Mouse (Mus musculus) CH12.LX (cell line): ENCODE measurements around the gene Ppp1r16b. TPM values are rescaled to one million over a fixed set of nuclear protein-coding genes. Genes with fewer than 3 reads are reported as not detected.
A peak's percentile ranks its signal among the peaks of the same experiment; 100 is the strongest.

Experiments
- DNase-seq: peaks from one replicate; pipeline ENCODE4 v3.0.0-alpha.2; 2013; ENCODE audit errors: extremely low read depth
- H3K27ac ChIP-seq: 2 replicates; pipeline ENCODE4 v1.5.1; 2012; ENCODE audit warnings: low read depth, mild to moderate bottlenecking, control low read depth, moderate library complexity; ENCODE audit not compliant: insufficient read depth
- H3K27me3 ChIP-seq: replicated peaks from 2 replicates; pipeline ENCODE3; 2012; ENCODE audit warnings: inconsistent platforms
- H3K36me3 ChIP-seq, 2 experiments: replicated peaks in 1 of 2; 2 replicates each; pipeline versions ENCODE3 to v1.6.1; 2012; ENCODE audit warnings: inconsistent platforms in 1 of 2, low read length in 1 of 2, mild to moderate bottlenecking in 1 of 2, mixed read lengths in 1 of 2, moderate library complexity in 1 of 2; ENCODE audit not compliant: control insufficient read depth in 1 of 2, insufficient read depth in 1 of 2
- H3K4me1 ChIP-seq, 2 experiments: 2 replicates each; pipeline ENCODE4 v1.6.1; 2012; ENCODE audit warnings: inconsistent platforms in 1 of 2, moderate library complexity in 1 of 2; ENCODE audit not compliant: insufficient read depth in 2 of 2, control insufficient read depth in 1 of 2
- H3K4me2 ChIP-seq: 2 replicates; pipeline ENCODE4 v1.6.1; 2012; ENCODE audit warnings: low read depth, mild to moderate bottlenecking, control low read depth; ENCODE audit not compliant: poor library complexity, insufficient read depth, severe bottlenecking
- H3K4me3 ChIP-seq, 3 experiments: fragments of 150-350 bp in 1 of 3; sonication (generic) in 1 of 3; replicated peaks in 1 of 3; 2 replicates each; pipeline versions ENCODE3 to v1.5.1; 2011 to 2012; ENCODE audit warnings: low read depth in 2 of 3, low read length in 2 of 3, mild to moderate bottlenecking in 2 of 3, moderate library complexity in 2 of 3, control low read depth in 1 of 3, improper control_type of control experiment in 1 of 3, inconsistent platforms in 1 of 3, mixed read lengths in 1 of 3; ENCODE audit not compliant: poor library complexity in 1 of 3
- H3K79me2 ChIP-seq: replicated peaks from 2 replicates; pipeline ENCODE4 v1.6.1; 2012; ENCODE audit warnings: mild to moderate bottlenecking, moderate library complexity; ENCODE audit not compliant: control insufficient read depth, poor library complexity, insufficient read depth, severe bottlenecking; ENCODE audit errors: extremely low read depth
- H3K9ac ChIP-seq: 2 replicates; pipeline ENCODE4 v1.6.1; 2012; ENCODE audit warnings: low read depth, mild to moderate bottlenecking, control low read depth, moderate library complexity; ENCODE audit not compliant: insufficient read depth
- H3K9me3 ChIP-seq: replicated peaks from 2 replicates; pipeline ENCODE3; 2012; ENCODE audit warnings: low read length, inconsistent platforms, mixed read lengths
- CTCF ChIP-seq, 2 experiments: IDR thresholded peaks in 1 of 2; conservative IDR thresholded peaks in 1 of 2; 2 replicates each; pipeline ENCODE4 v1.5.1; 2011 to 2012; ENCODE audit warnings: low read depth in 2 of 2, low read length in 2 of 2, improper control_type of control experiment in 1 of 2, inconsistent platforms in 1 of 2, mild to moderate bottlenecking in 1 of 2, moderate library complexity in 1 of 2
- ELF1 ChIP-seq: IDR thresholded peaks from 2 replicates; pipeline ENCODE4 v1.6.1; 2014; ENCODE audit warnings: low read depth, mild to moderate bottlenecking, inconsistent platforms, low read length, improper control_type of control experiment
- EP300 ChIP-seq: IDR thresholded peaks from 2 replicates; pipeline ENCODE4 v1.6.1; 2011; ENCODE audit warnings: low read length, improper control_type of control experiment
- ETS1 ChIP-seq: conservative IDR thresholded peaks from 2 replicates; pipeline ENCODE4 v1.6.1; 2012; ENCODE audit warnings: low read depth, mild to moderate bottlenecking, inconsistent platforms, low read length, improper control_type of control experiment, moderate library complexity
- IRF4 ChIP-seq: IDR thresholded peaks from 2 replicates; pipeline ENCODE4 v1.6.1; 2014; ENCODE audit warnings: low read depth, mild to moderate bottlenecking, inconsistent platforms, low read length, improper control_type of control experiment
- JUND ChIP-seq: conservative IDR thresholded peaks from 2 replicates; pipeline ENCODE4 v1.6.1; 2011; ENCODE audit warnings: low read depth, low read length, improper control_type of control experiment
- MAZ ChIP-seq: IDR thresholded peaks from 2 replicates; pipeline ENCODE4 v1.6.1; 2012; ENCODE audit warnings: low read depth, mild to moderate bottlenecking, inconsistent platforms, low read length, improper control_type of control experiment, moderate library complexity
- MXI1 ChIP-seq: IDR thresholded peaks from 2 replicates; pipeline ENCODE4 v1.6.1; 2011; ENCODE audit warnings: mild to moderate bottlenecking, low read depth, low read length, improper control_type of control experiment
- NELFE ChIP-seq: IDR thresholded peaks from 2 replicates; pipeline ENCODE4 v1.6.1; 2011; ENCODE audit warnings: low read depth, low read length, improper control_type of control experiment
- NRF1 ChIP-seq: IDR thresholded peaks from 2 replicates; pipeline ENCODE4 v1.6.1; 2014; ENCODE audit warnings: low read depth, mild to moderate bottlenecking, inconsistent platforms, low read length, improper control_type of control experiment, moderate library complexity
- POLR2A ChIP-seq: IDR thresholded peaks from 2 replicates; pipeline ENCODE4 v1.6.1; 2011; ENCODE audit warnings: low read depth, mild to moderate bottlenecking, improper control_type of control experiment, low read length
- POLR2AphosphoS2 ChIP-seq: IDR thresholded peaks from 2 replicates; pipeline ENCODE4 v1.6.1; 2011; ENCODE audit warnings: low read depth, low read length, improper control_type of control experiment
- RAD21 ChIP-seq: IDR thresholded peaks from 2 replicates; pipeline ENCODE4 v1.6.1; 2011; ENCODE audit warnings: low read depth, mild to moderate bottlenecking, low read length, improper control_type of control experiment, moderate library complexity
- RCOR1 ChIP-seq: conservative IDR thresholded peaks from 2 replicates; pipeline ENCODE4 v1.6.1; 2012; ENCODE audit warnings: low read depth, mild to moderate bottlenecking, inconsistent platforms, low read length, improper control_type of control experiment
- SIN3A ChIP-seq: IDR thresholded peaks from 2 replicates; pipeline ENCODE4 v1.6.1; 2012; ENCODE audit warnings: low read length, improper control_type of control experiment, inconsistent platforms
- TBP ChIP-seq: conservative IDR thresholded peaks from 2 replicates; pipeline ENCODE4 v1.6.1; 2011; ENCODE audit warnings: low read depth, low read length, improper control_type of control experiment
- UBTF ChIP-seq: IDR thresholded peaks from 2 replicates; pipeline ENCODE4 v1.6.1; 2012; ENCODE audit warnings: low read depth, mild to moderate bottlenecking, inconsistent platforms, low read length, improper control_type of control experiment, moderate library complexity
- ZMIZ1 ChIP-seq: IDR thresholded peaks from 2 replicates; pipeline ENCODE4 v1.6.1; 2012; ENCODE audit warnings: low read depth, mild to moderate bottlenecking, inconsistent platforms, low read length, improper control_type of control experiment
- dilution Hi-C: fragments of 300-500 bp; cut with MboI; formaldehyde crosslinking; loops from 2 replicates; pipeline ENCODE4 v1.14.3; 2020; ENCODE audit warnings: low sequenced_read_pairs; ENCODE audit not compliant: extremely low pct_unique_long_range_greater_than_20kb, extremely low pct_ligation_motif_present
- in situ Hi-C: fragments of 300-500 bp; cut with MboI; formaldehyde crosslinking; loops from 3 replicates; pipeline ENCODE4 v1.14.3; 2019; ENCODE audit warnings: low sequenced_read_pairs, low pct_ligation_motif_present, low pct_unique_long_range_greater_than_20kb, mixed read lengths
- polyA plus RNA-seq: library from polyadenylated mRNA; unstranded; fragments of >175 nt; gene quantifications from 2 replicates; pipeline ENCODE4 v1.2.1, GENCODE M21; 2012; ENCODE audit warnings: low read depth; ENCODE audit not compliant: insufficient read length
- total RNA-seq, 2 experiments: library from RNA; depleted of rRNA; stranded (reverse); fragments of 300-350 nt in 1 of 2; fragments of >200 nt in 1 of 2; gene quantifications; 2 replicates each; pipeline ENCODE4 v1.2.3; 2012 to 2014

Gene Ppp1r16b
- total and polyA plus RNA-seq, 3 experiments = 37.7 to 55.7 (median 52.0) TPM

- in situ Hi-C loops = no loop called here
Observed at GRCm38 (mm10) chr2:158803575-158803974, 138.4 kb downstream of the Ppp1r16b start.

GRCm38 (mm10) chr2:158815686-158816085, 150.5 kb downstream of the Ppp1r16b start:
- Histone ChIP-seq H3K27ac (0 out of 2 replicates have a peak overlapping the region, but pooled peaks have one; percentile 28), H3K27me3 (no peaks in the 10 kb centered on the region), H3K9ac (no peak overlapping the region), H3K4me3 (no peak overlapping the region), H3K4me2 (no peak overlapping the region), H3K9me3 (no peaks in the 10 kb centered on the region), H3K79me2 (no peaks in the 10 kb centered on the region), H3K4me1 (peaks cover 5 to 39% of the 10 kb centered on the region in 2 experiments), H3K36me3 (peaks cover 50 to 80% of the 10 kb centered on the region in 2 experiments)
- dilution Hi-C loops = no loop called here
- in situ Hi-C loops = no loop called here
- no peak for TF ChIP-seq IRF4
- no peak for TF ChIP-seq ZMIZ1
- no peak for TF ChIP-seq RAD21
- TF ChIP-seq ETS1 = 0 out of 2 replicates have a peak, but pooled peaks have one; percentile 9
- TF ChIP-seq EP300 = no peak
- DNase-seq = peak; percentile 37

More at GRCm38 (mm10) chr2:158803575-158803974, 138.4 kb downstream of the Ppp1r16b start:
- Histone ChIP-seq H3K9ac (no peak overlapping the region), H3K4me2 (no peak overlapping the region), H3K36me3 (peaks cover 49 to 84% of the 10 kb centered on the region in 2 experiments), H3K4me1 (peaks cover 0 to 4% of the 10 kb centered on the region in 2 experiments; a peak in 1 of 4 replicates), H3K4me3 (no peak overlapping the region), H3K79me2 (peaks cover 3% of the 10 kb centered on the region; the same call in 1 of the 2 replicates), H3K9me3 (peaks cover 4% of the 10 kb centered on the region), H3K27ac (no peak overlapping the region), H3K27me3 (no peaks in the 10 kb centered on the region)
- dilution Hi-C loops = no loop called here
- no peak for TF ChIP-seq UBTF
- TF ChIP-seq TBP = no peak
- no peak for TF ChIP-seq RCOR1
- TF ChIP-seq NELFE = no peak
- no peak for TF ChIP-seq POLR2AphosphoS2
- no peak for TF ChIP-seq MAZ
- no peak for TF ChIP-seq POLR2A
- TF ChIP-seq MXI1 = no peak
- no peak for TF ChIP-seq JUND
- no peak for TF ChIP-seq SIN3A
- no peak for TF ChIP-seq NRF1
- no peak for TF ChIP-seq ELF1
- TF ChIP-seq CTCF (conservative IDR thresholded peaks at IDR 0.05 in 1 of 2, IDR thresholded peaks at IDR 0.05 in 1 of 2; ENCODE audit: low read depth in 2 of 2, low read length in 2 of 2) = no peak
- no peak for DNase-seq

Other genes with a start within 250 kb of the Ppp1r16b start
- not detected in 2 replicates for gene Adig, start 162.8 kb upstream of the Ppp1r16b start, total RNA-seq (2012; rRNA removed)
- not detected in 2 replicates for gene Adig, start 162.8 kb upstream of the Ppp1r16b start, total RNA-seq (2014; rRNA removed)
- not detected in 2 replicates for gene Adig, start 162.8 kb upstream of the Ppp1r16b start, polyA plus RNA-seq
- not detected in 2 replicates for gene Arhgap40, start 152.6 kb upstream of the Ppp1r16b start, total RNA-seq (2012; rRNA removed)
- gene Arhgap40, start 152.6 kb upstream of the Ppp1r16b start, total RNA-seq (2014; rRNA removed) = not detected in 2 replicates
- not detected in 2 replicates for gene Arhgap40, start 152.6 kb upstream of the Ppp1r16b start, polyA plus RNA-seq
- gene Slc32a1, start 54.6 kb upstream of the Ppp1r16b start, total RNA-seq (2012; rRNA removed) = not detected in 2 replicates
- gene Slc32a1, start 54.6 kb upstream of the Ppp1r16b start, total RNA-seq (2014; rRNA removed) = not detected in 2 replicates
- gene Slc32a1, start 54.6 kb upstream of the Ppp1r16b start, polyA plus RNA-seq = not detected in 2 replicates
- gene Actr5, start 40.5 kb upstream of the Ppp1r16b start, total RNA-seq (2012; rRNA removed) = 20.3 and 24.0 TPM in 2 replicates
- 13.9 and 14.4 TPM in 2 replicates for gene Actr5, start 40.5 kb upstream of the Ppp1r16b start, total RNA-seq (2014; rRNA removed)
- 14.6 and 19.8 TPM in 2 replicates for gene Actr5, start 40.5 kb upstream of the Ppp1r16b start, polyA plus RNA-seq
- gene Fam83d, start 102.7 kb downstream of the Ppp1r16b start, total RNA-seq (2012; rRNA removed) = 12.2 and 14.1 TPM in 2 replicates
- gene Fam83d, start 102.7 kb downstream of the Ppp1r16b start, total RNA-seq (2014; rRNA removed) = 16.1 and 19.8 TPM in 2 replicates
- gene Fam83d, start 102.7 kb downstream of the Ppp1r16b start, polyA plus RNA-seq = 12.4 and 15.5 TPM in 2 replicates
- gene Dhx35, start 129.4 kb downstream of the Ppp1r16b start, total RNA-seq (2012; rRNA removed) = 23.7 and 25.3 TPM in 2 replicates
- 19.7 and 20.2 TPM in 2 replicates for gene Dhx35, start 129.4 kb downstream of the Ppp1r16b start, total RNA-seq (2014; rRNA removed)
- 16.7 and 20.2 TPM in 2 replicates for gene Dhx35, start 129.4 kb downstream of the Ppp1r16b start, polyA plus RNA-seq